Mouse (Mus musculus): ENCODE data around the gene Jsrp1.

Jsrp1 gene

GRCm38 (mm10) chr10:80808099-80808984 is 5.0 kb downstream of the Jsrp1 start:
- no peak for DNase-seq

- peak; percentile 65 for DNase-seq
Measured at GRCm38 (mm10) chr10:80807057-80807627, 6.2 kb downstream of the Jsrp1 start.

GRCm38 (mm10) chr10:80806341-80807056 is 6.8 kb downstream of the Jsrp1 start:
- no peak for DNase-seq

DNA sequence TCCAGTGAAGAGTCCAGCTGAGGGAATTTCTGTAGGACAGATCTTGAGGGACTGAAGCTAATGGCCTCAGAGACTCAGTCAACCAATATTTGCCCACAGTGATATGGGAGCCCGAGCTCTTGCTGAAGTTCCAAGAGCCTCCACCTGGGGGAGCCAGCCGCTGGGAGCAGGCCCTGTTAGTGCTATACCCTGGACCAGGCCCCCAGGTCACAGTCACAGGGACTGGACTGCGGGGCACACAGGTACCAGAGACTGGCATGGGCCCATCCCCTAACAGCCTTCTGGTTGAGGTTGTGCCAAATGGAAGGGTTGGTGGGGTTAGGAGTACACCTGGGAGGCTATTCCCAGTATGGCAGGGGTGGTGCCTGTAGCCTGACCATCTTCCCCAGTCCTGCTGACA is 7.4 kb downstream of the Jsrp1 start:
- peak; percentile 75 for DNase-seq

DNA sequence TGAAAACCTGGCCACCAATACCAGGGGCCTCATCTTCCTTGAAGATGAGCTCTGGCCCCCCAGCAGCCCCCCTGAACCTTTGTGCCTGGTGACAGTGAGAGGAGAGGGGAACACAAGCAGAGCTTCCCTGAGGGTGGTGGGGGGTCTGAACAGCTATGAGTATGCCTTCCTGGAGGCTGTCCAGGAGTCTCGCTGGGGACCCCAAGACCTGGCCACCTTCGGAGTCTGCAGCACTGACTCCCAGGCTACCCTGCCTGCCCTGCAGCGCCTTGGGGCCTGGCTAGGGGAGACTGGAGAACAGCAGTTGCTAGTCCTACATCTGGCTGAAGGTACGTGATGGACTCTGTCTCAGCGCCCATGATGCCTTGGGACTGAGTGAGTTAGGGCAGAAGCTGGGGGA is 8.0 kb downstream of the Jsrp1 start:
- DNase-seq = no peak

- no peak for DNase-seq
Measured at GRCm38 (mm10) chr10:80804916-80805315, 8.4 kb downstream of the Jsrp1 start, which contains the start of gene Amh. Gene Amh (plus strand): TSS chr10:80805243.

DNA sequence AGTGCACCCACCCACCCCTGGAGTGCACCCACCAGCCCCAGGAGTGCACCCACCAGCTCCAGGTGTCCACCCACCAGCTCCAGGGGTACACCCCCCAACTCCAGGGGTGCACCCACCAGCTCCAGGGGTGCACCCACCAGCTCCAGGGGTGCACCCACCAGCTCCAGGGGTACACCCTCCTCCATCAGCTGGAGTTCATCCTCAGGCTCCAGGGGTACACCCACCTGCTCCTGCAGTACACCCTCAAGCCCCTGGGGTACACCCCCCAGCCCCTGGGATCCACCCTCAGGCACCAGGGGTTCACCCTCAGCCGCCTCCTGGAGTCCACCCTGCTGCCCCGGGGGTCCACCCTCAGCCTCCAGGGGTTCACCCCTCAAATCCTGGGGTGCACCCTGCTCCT is 9.0 kb downstream of the Jsrp1 start:
- no peak for DNase-seq

DNA sequence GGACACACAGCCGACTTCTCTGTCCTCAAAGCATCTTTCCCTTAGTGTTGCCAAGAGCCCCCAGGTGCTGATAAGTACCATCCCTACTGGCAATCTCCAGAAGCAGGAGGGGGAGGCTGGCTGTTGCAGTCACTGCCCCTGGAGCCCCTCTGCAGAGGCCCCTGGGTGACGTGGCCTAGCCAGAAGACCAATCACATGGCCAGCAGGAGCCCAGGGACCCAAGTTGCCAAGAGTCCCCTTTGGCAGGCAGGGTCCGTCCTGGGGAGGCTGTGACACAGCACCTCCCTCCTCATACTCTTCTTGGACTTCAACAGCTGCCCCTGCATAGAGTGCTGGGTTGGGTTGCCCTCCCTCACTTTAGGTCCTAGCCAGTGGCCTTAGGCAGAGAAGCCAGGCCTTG is 10.3 kb downstream of the Jsrp1 start:
- DNase-seq = no peak

DNA sequence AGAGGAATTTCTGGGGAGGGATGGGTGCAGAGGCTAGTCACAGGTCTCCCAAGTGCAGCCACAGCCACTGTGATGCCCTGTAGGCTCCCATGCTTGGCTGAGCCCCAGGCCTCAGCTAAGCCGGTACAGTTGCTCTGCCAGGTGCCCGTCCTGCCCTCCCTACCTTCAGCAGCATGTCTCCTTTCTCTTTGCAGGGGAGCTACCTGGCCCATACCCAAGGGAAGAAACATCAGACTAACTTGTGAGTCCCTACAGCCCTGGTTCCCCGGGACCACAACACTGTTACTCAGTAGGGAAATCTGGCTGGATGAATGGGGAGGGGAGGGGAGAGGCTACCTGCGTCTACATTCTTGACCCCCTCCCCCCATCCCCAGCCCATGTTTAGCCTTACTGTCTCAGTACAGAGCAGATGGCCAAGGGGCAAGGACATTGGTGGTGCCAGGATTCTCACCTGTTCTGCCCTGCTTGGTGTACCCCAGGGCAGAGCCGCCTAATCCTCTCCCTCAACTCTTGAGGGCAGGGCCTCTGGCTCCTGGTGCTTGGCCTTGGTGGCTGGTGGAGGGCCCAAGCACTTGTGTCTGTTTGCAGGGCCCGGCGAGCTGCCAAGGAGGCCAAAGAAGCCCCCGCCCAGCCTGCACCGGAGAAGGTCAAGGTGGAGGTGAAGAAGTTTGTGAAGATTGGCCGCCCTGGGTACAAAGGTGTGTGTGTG is 10.9 kb downstream of the Jsrp1 start:
- DNase-seq = no peak

- no peak for DNase-seq
Measured at GRCm38 (mm10) chr10:80799070-80799566, 14.2 kb downstream of the Jsrp1 start.

DNA sequence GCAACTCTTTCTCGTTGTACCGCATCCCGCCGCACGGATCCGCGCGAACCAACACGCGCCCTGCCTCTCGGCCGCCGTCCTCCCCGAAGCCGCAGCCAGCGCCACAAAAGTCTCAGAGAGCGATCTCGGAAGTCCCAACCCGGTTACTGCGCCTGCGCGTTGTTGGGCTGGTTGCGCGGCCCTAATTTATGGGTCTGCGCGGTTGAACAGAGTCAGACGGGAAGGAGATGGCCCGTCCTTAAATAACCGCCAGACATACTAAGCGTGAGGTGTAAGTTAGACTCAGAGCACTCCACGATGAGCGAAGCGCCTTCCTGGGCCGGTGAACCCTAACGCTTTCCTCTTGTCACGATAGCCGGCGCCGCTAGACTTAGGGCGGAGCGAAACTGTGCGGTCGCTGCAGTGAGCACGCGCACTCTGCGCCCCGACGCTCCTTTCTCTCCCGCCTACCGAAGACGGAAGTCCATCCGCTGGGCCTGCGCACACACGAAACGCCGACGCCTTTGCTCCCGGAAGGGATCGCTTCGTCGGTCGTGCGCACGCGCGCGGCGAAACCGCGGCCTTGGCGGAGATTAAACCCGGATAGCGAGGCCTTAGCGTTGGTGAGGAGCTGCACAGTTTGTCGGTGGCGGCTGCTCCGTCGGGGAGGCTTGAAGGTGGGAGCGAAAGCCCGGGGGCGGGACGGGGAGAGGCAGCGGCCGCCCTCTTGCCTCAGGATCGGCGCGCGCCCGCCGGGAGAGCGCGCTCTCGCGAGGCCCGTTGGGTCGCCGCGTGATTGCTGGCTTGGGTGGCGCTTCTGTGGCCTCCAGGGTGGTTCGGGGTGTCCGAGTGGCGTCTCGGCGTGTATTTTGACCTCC is 14.9 kb downstream of the Jsrp1 start, which contains the start of the genes Sf3a2 and Plekhj1:
Gene Sf3a2, plus strand, starts transcription at position 49 of the 857 bp plus-strand sequence.
Gene Plekhj1, minus strand, starts transcription at position 477 of the 857 bp plus-strand sequence.
- DNase-seq = peak; percentile 95

DNA sequence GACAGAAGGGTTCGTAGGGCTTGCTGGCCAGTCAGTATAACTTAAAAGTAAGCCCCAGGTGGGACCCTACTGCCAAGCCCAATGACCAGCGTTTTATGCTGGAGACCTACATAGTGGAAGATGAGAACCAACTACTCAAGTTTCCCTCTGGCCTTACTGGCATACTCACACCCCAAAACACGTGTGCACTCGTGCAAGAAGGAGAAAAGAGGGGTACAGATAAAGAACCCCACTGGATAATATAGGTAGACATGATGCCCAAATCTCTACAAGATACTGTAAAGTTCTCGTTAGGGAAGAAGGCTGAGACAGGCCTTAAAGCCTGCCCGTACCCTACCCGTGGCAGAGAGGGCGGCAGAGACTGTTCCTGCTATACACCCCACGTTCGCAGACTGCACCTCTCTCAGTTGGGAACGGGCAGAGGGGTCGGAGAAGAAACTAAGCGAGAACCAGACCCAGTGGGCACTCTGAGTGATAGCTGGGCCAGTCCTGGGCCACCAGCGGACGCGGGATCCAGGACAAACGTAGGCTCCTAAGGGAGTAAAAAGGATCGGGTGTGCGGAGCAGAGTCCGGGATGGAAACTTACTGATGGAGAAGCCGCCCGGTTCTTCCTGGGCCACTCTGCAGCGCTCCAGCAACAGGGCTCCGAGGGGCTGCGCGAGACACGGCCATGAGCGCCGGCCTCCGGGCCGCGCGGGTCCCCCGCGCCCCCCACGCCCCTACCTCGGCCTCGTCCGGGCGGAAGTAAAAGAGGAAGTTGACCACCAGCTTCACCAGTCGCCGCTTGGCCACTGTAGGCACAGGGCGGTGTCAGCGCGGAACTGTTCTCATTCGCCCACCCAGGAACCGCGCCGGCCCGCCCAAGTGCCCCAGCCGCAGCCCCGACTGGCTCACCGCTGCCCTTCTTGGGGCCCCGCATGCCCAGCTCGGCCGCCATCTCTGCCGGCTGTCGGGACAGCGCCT is 15.8 kb downstream of the Jsrp1 start:
- no peak for DNase-seq

GRCm38 (mm10) chr10:80796307-80796848 is 16.9 kb downstream of the Jsrp1 start:
- no peak for DNase-seq

DNA sequence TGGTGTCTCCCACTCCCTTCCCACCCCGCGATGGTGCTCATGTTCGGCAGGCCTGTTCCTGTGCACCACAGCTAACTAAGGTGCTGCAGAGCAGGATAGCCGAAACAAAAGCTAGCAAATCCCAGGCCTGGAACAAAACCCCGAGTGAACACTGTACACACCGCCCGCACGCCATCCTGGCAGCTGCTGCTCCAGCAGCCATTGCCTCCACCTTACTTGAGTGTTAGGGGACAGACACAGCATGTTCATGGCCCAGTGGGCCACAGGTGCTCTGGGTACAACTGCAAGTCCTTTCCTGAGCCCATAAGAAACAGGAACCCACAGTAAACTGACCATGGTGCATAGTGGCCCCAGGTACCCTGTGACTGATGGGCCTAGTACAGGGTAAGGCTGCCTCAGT is 18.5 kb downstream of the Jsrp1 start:
- DNase-seq = no peak

- DNase-seq = no peak
Measured at GRCm38 (mm10) chr10:80793803-80794202, 19.5 kb downstream of the Jsrp1 start.

GRCm38 (mm10) chr10:80793033-80793784 is 20.1 kb downstream of the Jsrp1 start:
- no peak for DNase-seq

GRCm38 (mm10) chr10:80792175-80793032 is 20.9 kb downstream of the Jsrp1 start:
- DNase-seq = no peak

- DNase-seq = no peak
Measured at GRCm38 (mm10) chr10:80791476-80792174, 21.7 kb downstream of the Jsrp1 start.
